Mouse (Mus musculus): ENCODE results near the gene Garnl3.

Gene Garnl3

DNA sequence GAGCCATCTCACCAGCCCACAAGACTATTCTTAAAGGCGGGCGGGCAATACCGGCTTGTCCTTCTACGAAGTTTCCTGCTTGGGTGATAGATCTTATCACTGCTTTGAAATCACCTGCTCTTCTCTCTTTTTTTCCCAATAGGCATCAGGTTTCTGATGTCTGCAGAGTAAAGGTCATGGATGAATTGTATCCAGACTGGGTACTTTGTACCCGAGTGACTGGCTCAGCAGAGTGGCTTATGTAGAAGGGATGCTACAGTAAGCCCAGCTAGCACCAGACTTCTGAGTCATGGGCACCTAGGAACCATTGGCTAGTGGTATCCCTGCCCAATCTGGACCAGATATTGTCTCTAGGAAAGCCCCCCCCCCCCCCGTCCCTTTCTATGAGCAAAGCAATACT is 147.8 kb downstream of the Garnl3 start:
- in situ Hi-C loops (cut with MboI; ENCODE audit: unreplicated experiment in 2 of 2) = no loop called here

DNA sequence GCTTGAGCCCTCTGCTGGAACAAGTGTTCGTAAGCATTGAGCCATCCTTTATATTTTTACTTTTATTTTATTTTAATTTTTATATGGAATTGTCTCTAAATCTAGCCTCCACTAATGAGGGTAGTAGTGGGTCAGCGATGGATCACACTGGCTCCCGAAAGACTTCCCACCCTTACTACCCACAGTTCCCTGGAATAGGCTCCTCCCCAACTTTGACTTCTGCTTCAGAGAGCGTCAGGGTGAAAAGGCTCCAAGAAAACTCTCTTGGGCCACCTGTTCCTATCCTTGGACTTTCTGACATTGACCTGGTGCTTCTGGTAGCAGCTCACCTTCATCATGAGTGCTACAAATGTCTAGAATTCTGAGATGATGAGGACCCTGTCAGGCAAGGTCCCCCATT is 148.8 kb downstream of the Garnl3 start:
- in situ Hi-C loops (cut with MboI; ENCODE audit: unreplicated experiment in 2 of 2) = no loop called here

DNA sequence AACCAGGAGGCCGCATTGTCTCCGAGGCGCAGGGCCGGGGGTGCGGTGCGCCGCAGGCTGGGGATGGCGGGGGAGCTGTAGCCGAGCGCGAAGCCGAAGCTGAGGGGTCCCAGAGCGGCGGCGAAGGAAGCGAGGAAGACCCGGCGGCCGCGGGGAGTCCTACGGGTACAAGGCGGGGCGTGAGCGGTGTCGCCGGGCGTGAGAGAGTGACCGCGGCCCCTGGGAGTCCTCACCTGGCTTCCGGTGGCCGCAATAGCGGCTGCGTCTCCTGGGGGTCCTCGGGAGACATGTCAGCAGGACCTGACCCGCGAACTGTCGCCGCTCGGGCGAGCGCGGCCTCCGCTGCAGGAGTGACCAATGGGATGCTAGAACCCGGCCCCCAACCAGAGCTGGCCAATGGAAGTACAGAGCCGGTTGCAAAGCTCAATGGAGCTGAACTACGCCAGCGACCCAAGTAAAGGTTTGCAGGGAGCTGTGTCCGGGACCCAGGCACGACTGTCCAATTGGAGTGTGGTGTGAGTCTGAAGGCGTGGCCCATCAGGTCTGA is 149.7 kb downstream of the Garnl3 start, which contains the start of gene Slc2a8:
Gene Slc2a8 (minus strand): TSS at position 359 of the 547 bp plus-strand sequence.
- in situ Hi-C loops (cut with MboI; ENCODE audit: unreplicated experiment in 2 of 2) = no loop called here

GRCm38 (mm10) chr2:32981281-32981680 is 150.2 kb downstream of the Garnl3 start:
- in situ Hi-C loops (cut with MboI; ENCODE audit: unreplicated experiment in 2 of 2) = no loop called here

- in situ Hi-C loops (cut with MboI; ENCODE audit: unreplicated experiment in 2 of 2) = no loop called here
These were observed 151.8 kb downstream of the Garnl3 start for GRCm38 (mm10) chr2:32979675-32980074.

- in situ Hi-C loops (cut with MboI; ENCODE audit: unreplicated experiment in 2 of 2) = no loop called here
These were observed 152.8 kb downstream of the Garnl3 start for GRCm38 (mm10) chr2:32978675-32979074.

GRCm38 (mm10) chr2:32977114-32977513 is 154.3 kb downstream of the Garnl3 start:
- in situ Hi-C loops (cut with MboI; ENCODE audit: unreplicated experiment in 2 of 2) = no loop called here

DNA sequence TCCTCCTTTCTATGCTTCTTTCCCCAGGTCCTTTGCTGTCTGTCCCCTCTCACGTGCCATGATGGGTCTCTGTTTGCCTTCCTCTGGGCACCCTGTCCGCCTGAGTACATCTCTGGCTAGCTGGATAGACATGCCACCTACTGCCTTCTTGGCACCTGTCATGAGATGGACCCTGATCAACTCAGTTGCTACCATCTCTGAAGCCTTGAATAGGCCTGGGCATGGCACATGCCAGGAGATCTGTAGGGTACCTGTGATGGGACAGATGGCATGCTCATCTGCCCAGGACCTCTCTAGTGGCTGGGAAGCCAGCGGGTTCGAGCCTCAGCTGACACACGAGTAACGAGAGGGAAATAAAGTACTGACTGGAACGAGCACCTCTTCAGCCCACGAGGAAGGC is 157.2 kb downstream of the Garnl3 start:
- in situ Hi-C loops (cut with MboI; ENCODE audit: unreplicated experiment in 2 of 2) = no loop called here

GRCm38 (mm10) chr2:32971235-32971634 is 160.2 kb downstream of the Garnl3 start:
- in situ Hi-C loops (cut with MboI; ENCODE audit: unreplicated experiment in 2 of 2) = no loop called here

- in situ Hi-C loops (cut with MboI; ENCODE audit: unreplicated experiment in 2 of 2) = no loop called here
These were observed 162.1 kb downstream of the Garnl3 start for GRCm38 (mm10) chr2:32969326-32969725.

- in situ Hi-C loops (cut with MboI; ENCODE audit: unreplicated experiment in 2 of 2) = no loop called here
These were observed 163.3 kb downstream of the Garnl3 start for GRCm38 (mm10) chr2:32968024-32968614.

DNA sequence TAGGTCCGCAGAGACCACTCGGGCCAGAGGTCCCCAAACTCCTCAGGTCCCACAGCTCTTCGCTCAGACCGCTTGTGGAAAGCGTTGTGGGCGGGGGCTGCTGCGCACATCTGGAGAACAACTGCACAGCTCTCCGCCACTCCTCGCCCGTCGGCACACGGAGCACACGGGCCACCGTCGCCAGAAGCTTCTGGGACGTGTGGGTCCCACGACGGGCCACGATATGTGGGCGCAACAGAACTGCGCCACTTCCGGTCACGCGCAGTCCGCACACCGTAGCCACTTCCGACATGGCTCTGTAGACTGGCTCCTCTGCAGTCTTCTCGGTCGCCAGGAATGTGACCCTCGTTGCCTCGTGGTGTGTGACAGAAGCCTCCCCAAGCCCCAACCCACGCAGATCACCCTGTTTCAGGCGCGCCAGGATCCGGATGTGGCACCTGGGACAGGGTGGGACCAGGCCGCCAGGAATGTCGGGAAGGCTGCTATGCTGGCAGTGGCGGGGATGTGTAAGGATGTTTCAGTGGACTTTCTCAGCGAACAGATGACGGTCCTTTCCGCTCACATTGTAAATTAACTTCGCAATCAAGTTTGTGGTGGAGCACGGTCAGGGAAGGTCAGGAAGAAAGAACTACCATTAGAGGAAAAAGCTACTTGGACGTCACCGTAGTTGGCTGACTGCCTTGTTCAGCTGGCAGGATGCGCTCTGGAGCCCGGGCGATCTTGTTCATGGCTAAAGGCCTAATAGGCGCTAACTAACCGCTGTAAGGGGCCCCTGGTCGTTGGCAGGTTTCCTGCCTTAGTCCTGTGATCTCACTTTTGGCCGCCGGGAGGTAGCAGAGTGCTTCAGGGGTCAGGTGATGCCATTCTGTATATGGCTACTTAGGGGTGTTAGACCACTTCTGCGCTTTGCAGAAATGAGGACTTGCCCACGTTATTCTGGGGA is 164.5 kb downstream of the Garnl3 start:
- in situ Hi-C loops (cut with MboI; ENCODE audit: unreplicated experiment in 2 of 2) = no loop called here

DNA sequence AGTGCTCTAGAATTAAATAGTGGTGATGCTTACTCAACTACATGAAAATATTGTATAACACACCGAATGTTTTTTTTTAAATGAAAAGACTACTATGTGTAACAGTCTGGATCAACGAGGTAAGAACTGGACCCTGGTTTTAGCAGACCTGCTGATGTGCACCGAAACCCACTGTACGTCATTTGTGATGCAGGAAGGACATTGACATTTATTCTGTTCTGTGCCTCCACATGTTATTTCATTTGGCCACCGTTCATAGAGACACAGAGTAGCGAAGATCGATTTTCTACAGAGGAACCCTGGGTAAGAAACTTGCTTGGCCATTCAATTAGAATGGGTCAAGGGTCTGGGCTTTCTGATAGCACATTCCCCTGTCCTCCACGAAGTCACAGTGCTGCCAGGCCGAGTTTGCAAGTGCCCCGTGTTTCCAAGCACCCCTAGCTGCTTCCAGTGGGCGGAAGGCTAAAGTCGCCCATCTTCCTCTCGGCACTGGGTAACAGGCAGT is 165.2 kb downstream of the Garnl3 start:
- in situ Hi-C loops (cut with MboI; ENCODE audit: unreplicated experiment in 2 of 2) = no loop called here

DNA sequence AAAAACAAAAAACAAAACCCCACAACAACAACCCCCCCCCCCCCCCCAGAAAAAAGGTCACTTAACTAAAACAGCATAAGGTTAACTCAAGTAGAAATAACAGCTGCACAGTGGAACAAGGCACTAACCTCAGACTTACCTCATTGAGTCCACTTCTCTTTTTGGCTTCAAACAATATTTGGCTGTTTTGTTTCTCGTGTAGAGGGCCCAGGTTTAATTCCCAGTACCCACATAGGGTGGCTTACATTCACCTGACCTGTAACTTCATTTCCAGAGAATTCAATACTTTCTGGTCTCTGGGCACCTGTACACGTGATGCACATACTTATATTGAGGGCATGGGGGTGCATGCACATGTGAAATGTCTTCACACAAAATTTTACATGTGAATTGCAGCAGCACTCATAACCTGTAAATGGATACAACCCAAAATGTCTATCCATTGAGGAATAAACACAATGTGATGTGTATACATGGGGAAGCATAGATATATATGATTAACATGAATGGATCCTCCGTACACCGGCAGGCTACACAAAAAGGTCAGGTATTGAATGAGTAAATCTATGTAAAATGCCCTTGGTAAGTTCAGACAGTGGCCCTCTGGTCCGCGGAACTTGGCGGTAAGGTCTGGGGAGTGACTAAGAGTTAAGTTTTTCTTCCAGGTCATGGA is 165.8 kb downstream of the Garnl3 start:
- in situ Hi-C loops (cut with MboI; ENCODE audit: unreplicated experiment in 2 of 2) = no loop called here

DNA sequence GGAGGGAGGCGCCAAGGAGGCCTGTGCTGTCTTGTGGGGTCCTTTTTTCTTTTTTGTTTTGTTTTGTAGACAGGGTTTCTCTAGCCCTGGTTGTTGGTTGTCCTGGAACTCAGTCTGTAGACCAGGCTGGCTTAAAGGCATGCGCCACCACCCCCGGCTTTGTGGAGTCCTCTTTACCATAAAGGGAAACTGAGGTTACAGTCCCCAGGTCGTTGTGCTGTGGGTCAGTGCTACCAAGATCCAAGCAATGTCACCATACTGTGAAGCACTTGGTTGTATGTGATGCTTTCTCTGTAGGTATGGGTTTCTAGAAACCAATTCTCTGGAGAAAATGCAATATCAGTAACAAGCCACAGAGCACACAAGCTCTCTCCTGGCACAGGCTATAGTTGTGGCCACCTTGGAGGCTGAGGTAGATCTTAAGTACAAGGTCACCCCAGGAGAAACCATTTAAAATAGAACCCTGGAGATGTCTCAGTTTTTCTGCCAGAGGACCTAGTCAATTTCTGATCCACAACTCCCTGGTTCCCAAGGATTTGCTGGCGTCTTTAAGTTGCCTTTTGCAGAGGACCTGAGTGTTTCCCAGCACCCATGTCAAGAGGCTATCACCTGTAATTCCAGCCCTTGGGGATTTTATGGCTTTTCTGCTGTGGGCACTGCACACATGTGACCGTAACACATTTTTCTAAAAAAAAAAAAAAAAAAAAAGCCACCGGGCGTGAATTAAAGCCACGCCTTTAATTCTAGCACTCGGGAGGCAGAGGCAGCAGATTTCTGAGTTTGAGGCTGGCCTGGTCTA is 166.6 kb downstream of the Garnl3 start:
- in situ Hi-C loops (cut with MboI; ENCODE audit: unreplicated experiment in 2 of 2) = no loop called here

- in situ Hi-C loops (cut with MboI; ENCODE audit: unreplicated experiment in 2 of 2) = no loop called here
These were observed 167.5 kb downstream of the Garnl3 start for GRCm38 (mm10) chr2:32963981-32964380.

GRCm38 (mm10) chr2:32963544-32963943 is 167.9 kb downstream of the Garnl3 start:
- in situ Hi-C loops (cut with MboI; ENCODE audit: unreplicated experiment in 2 of 2) = no loop called here

- in situ Hi-C loops (cut with MboI; ENCODE audit: unreplicated experiment in 2 of 2) = no loop called here
These were observed 168.6 kb downstream of the Garnl3 start for GRCm38 (mm10) chr2:32962875-32963220.

- in situ Hi-C loops (cut with MboI; ENCODE audit: unreplicated experiment in 2 of 2) = no loop called here
These were observed 169.2 kb downstream of the Garnl3 start for GRCm38 (mm10) chr2:32962062-32962874.

Measured in v-Abl transformed pro-B cells (cell line).